9 mouse cellular contexts compared by ENCODE assay signal in genomic region chr5:123524393-123524750, GRCm38 (mm10). TPM values are rescaled to one million over a fixed set of nuclear protein-coding genes. Genes with fewer than 3 reads are reported as not detected.
DNase-seq lines count a peak whose midpoint lies in the region; ATAC-seq lines count a peak whose summit lies in the region.
"Had no signal": no experiment of that assay in that cellular context is flagged by ENCODE, and none has a peak within 500 bp of the region (broad histone marks: within the 10 kb centered on the region; RNA-seq: fewer than 3 reads in every experiment).

No protein-coding gene starts in this region.

- peak overlapping the region; percentile 86 for H3K4me3 ChIP-seq in kidney, embryonic 16.5 days (ENCODE audit: low read length)
- peak overlapping the region; percentile 80 for H3K4me3 ChIP-seq in brown adipose tissue, adult 24 weeks (ENCODE audit: insufficient read depth, low read depth, low read length)
- H3K4me3 ChIP-seq in hindbrain, embryonic 12.5 days, result peak overlapping the region; percentile 94
- H3K4me3 ChIP-seq in midbrain, embryonic 10.5 days, result peak overlapping the region; percentile 99

- ATAC-seq in kidney, embryonic 16.5 days (ENCODE audit: low FRiP score, low TSS enrichment), result peak; percentile 98
- ATAC-seq in hindbrain, embryonic 12.5 days (ENCODE audit: low FRiP score), result peak; percentile 93

- peaks cover 16% of the 10 kb centered on the region for H3K4me1 ChIP-seq in kidney, embryonic 16.5 days (ENCODE audit: insufficient read depth, low read length)
- no peaks in the 10 kb centered on the region for H3K4me1 ChIP-seq in brown adipose tissue, adult 24 weeks (ENCODE audit: control insufficient read depth, insufficient read depth, insufficient read length, low read length)
- H3K4me1 ChIP-seq in hindbrain, embryonic 12.5 days, result peaks cover 28% of the 10 kb centered on the region
- peaks cover 36% of the 10 kb centered on the region for H3K4me1 ChIP-seq in midbrain, embryonic 10.5 days

- under 1% methylated on average over 26 of the region's 27 CpGs for WGBS in kidney, embryonic 16.5 days
- WGBS in hindbrain, embryonic 12.5 days, result under 1% methylated on average over 22 of the region's 27 CpGs
- WGBS in midbrain, embryonic 10.5 days, result under 1% methylated on average over 27 of the region's 27 CpGs

- no peaks in the 10 kb centered on the region for H3K27me3 ChIP-seq in kidney, embryonic 16.5 days (ENCODE audit: insufficient read depth, low read length)
- no peaks in the 10 kb centered on the region for H3K27me3 ChIP-seq in hindbrain, embryonic 12.5 days
- H3K27me3 ChIP-seq in midbrain, embryonic 10.5 days (ENCODE audit: low read depth, poor library complexity, severe bottlenecking), result no peaks in the 10 kb centered on the region

- peaks cover 2% of the 10 kb centered on the region for H3K36me3 ChIP-seq in kidney, embryonic 16.5 days (ENCODE audit: insufficient read depth, low read length)
- peaks cover 17% of the 10 kb centered on the region for H3K36me3 ChIP-seq in hindbrain, embryonic 12.5 days
- H3K36me3 ChIP-seq in midbrain, embryonic 10.5 days, result peaks cover 27% of the 10 kb centered on the region

- DNase-seq in kidney, adult 18-20 months, result no peak
- DNase-seq in midbrain, embryonic 10.5 days (ENCODE audit: low spot score), result no peak
- DNase-seq in right cerebral cortex, postnatal 36 days (ENCODE audit: low spot score in 2 of 2), result no peak
- no peak for DNase-seq in adrenal gland, adult 8-10 months
- no peak for DNase-seq in right cerebral cortex, adult 2 months (ENCODE audit: low spot score in 2 of 2)

- no peaks in the 10 kb centered on the region for H3K9me3 ChIP-seq in kidney, embryonic 16.5 days (ENCODE audit: low read length)
- no peaks in the 10 kb centered on the region for H3K9me3 ChIP-seq in hindbrain, embryonic 12.5 days (replicated peaks)
- H3K9me3 ChIP-seq in midbrain, embryonic 10.5 days (replicated peaks), result no peaks in the 10 kb centered on the region

- H3K4me2 ChIP-seq in kidney, embryonic 16.5 days (replicated peaks; ENCODE audit: low read depth, low read length), result peak overlapping the region; percentile 54
- H3K4me2 ChIP-seq in hindbrain, embryonic 12.5 days (replicated peaks), result peak overlapping the region; percentile 96

- 0 out of 2 replicates have a peak overlapping the region, but pooled peaks have one; percentile 28 for H3K9ac ChIP-seq in kidney, embryonic 16.5 days (replicated peaks; ENCODE audit: low read length)
- peak overlapping the region; percentile 59 for H3K9ac ChIP-seq in hindbrain, embryonic 12.5 days

- H3K27ac ChIP-seq in kidney, embryonic 16.5 days (ENCODE audit: low read length), result no peak overlapping the region
- no peak overlapping the region for H3K27ac ChIP-seq in brown adipose tissue, adult 24 weeks (replicated peaks; ENCODE audit: low read depth, low read length)
- peak overlapping the region; percentile 81 for H3K27ac ChIP-seq in hindbrain, embryonic 12.5 days
- peak overlapping the region; percentile 91 for H3K27ac ChIP-seq in midbrain, embryonic 10.5 days (replicated peaks)

RNA-seq across cellular contexts. Expression of gene Diablo, which starts 0.4 kb away (rescaled TPM):
- polyA plus RNA-seq in kidney, embryonic 16.5 days (2015; fragmentation: Nextera tagmentation; extraction: Ambion mirVana), result 122 and 125 TPM in 2 replicates
- polyA plus RNA-seq in brown adipose tissue, adult 24 weeks (2012; ENCODE audit: insufficient read depth, insufficient read length, missing spikeins), result 58.4 and 76.8 TPM in 2 replicates
- polyA plus RNA-seq in hindbrain, embryonic 12.5 days (2016; fragmentation: Nextera tagmentation; extraction: Ambion mirVana), result 112 and 124 TPM in 2 replicates
- 157 and 166 TPM in 2 replicates for polyA plus RNA-seq in midbrain, embryonic 10.5 days (2016; fragmentation: Nextera tagmentation; extraction: Ambion mirVana)
- 10 to 100 TPM; 86.9 to 99.4 (median 88.5) TPM for total RNA-seq in adrenal gland, adult 8-10 months (2022)

RNA-seq across cellular contexts. Expression of gene Gm49027, which starts 0.9 kb away (rescaled TPM):
- 0.61 and 1.3 TPM in 2 replicates for polyA plus RNA-seq in kidney, embryonic 16.5 days (2015; fragmentation: Nextera tagmentation; extraction: Ambion mirVana)
- not detected in 2 replicates for polyA plus RNA-seq in brown adipose tissue, adult 24 weeks (2012; ENCODE audit: insufficient read depth, insufficient read length, missing spikeins)
- polyA plus RNA-seq in hindbrain, embryonic 12.5 days (2016; fragmentation: Nextera tagmentation; extraction: Ambion mirVana), result 1.6 and 2.4 TPM in 2 replicates
- polyA plus RNA-seq in midbrain, embryonic 10.5 days (2016; fragmentation: Nextera tagmentation; extraction: Ambion mirVana), result not detected in 2 replicates
- 10 to 100 TPM in 2 of 4 experiments, 1 to 10 TPM in 2; 5.9 to 22.1 (median 11.8) TPM for total RNA-seq in adrenal gland, adult 8-10 months (2022)

RNA-seq across cellular contexts. Expression of gene B3gnt4, which starts 14.1 kb away (rescaled TPM):
- 0.21 and 0.89 TPM in 2 replicates for polyA plus RNA-seq in kidney, embryonic 16.5 days (2015; fragmentation: Nextera tagmentation; extraction: Ambion mirVana)
- 0.79 TPM in 1 of 2 replicates, not detected in the other for polyA plus RNA-seq in brown adipose tissue, adult 24 weeks (2012; ENCODE audit: insufficient read depth, insufficient read length, missing spikeins)
- polyA plus RNA-seq in hindbrain, embryonic 12.5 days (2016; fragmentation: Nextera tagmentation; extraction: Ambion mirVana), result 1.4 and 1.5 TPM in 2 replicates
- polyA plus RNA-seq in midbrain, embryonic 10.5 days (2016; fragmentation: Nextera tagmentation; extraction: Ambion mirVana), result 0.83 and 2.1 TPM in 2 replicates
- under 1 TPM; 0.29 to 0.52 (median 0.40) TPM for total RNA-seq in adrenal gland, adult 8-10 months (2022)

RNA-seq across cellular contexts. Expression of gene Il31, which starts 35.1 kb away (rescaled TPM):
- polyA plus RNA-seq in kidney, embryonic 16.5 days (2015; fragmentation: Nextera tagmentation; extraction: Ambion mirVana), result not detected in 2 replicates
- not detected in 2 replicates for polyA plus RNA-seq in brown adipose tissue, adult 24 weeks (2012; ENCODE audit: insufficient read depth, insufficient read length, missing spikeins)
- polyA plus RNA-seq in hindbrain, embryonic 12.5 days (2016; fragmentation: Nextera tagmentation; extraction: Ambion mirVana), result not detected in 2 replicates
- not detected in 2 replicates for polyA plus RNA-seq in midbrain, embryonic 10.5 days (2016; fragmentation: Nextera tagmentation; extraction: Ambion mirVana)
- not detected for total RNA-seq in adrenal gland, adult 8-10 months (2022)
- polyA plus RNA-seq: brain, embryonic 14.5 days had no signal

RNA-seq across cellular contexts. Expression of gene Lrrc43, which starts 35.3 kb away (rescaled TPM):
- polyA plus RNA-seq in kidney, embryonic 16.5 days (2015; fragmentation: Nextera tagmentation; extraction: Ambion mirVana), result not detected in 2 replicates
- polyA plus RNA-seq in brown adipose tissue, adult 24 weeks (2012; ENCODE audit: insufficient read depth, insufficient read length, missing spikeins), result not detected in 2 replicates
- polyA plus RNA-seq in hindbrain, embryonic 12.5 days (2016; fragmentation: Nextera tagmentation; extraction: Ambion mirVana), result 0.34 and 0.36 TPM in 2 replicates
- not detected in 2 replicates for polyA plus RNA-seq in midbrain, embryonic 10.5 days (2016; fragmentation: Nextera tagmentation; extraction: Ambion mirVana)
- total RNA-seq in adrenal gland, adult 8-10 months (2022), result not detected

Comparison
In these comparisons a context has a peak if more than half of its experiments do, and no peak if none do; other contexts are left out.
1. H3K27ac ChIP-seq: peak in hindbrain, embryonic 12.5 days (single experiment) and midbrain, embryonic 10.5 days (single experiment); none in kidney, embryonic 16.5 days (single experiment) and brown adipose tissue, adult 24 weeks (single experiment).
2. Peak in every context shown above with its lines, with median percentiles within 50 percentile points of each other: H3K4me3 ChIP-seq.